Mouse (Mus musculus): ENCODE results near the gene Klhl25.

- TF ChIP-seq CTCF (IDR thresholded peaks at IDR 0.05; ENCODE audit: borderline replicate concordance, extremely low read depth, insufficient read depth, insufficient read length) (no peak), POLR2A (IDR thresholded peaks at IDR 0.05; ENCODE audit: borderline replicate concordance, extremely low read depth, insufficient read depth, insufficient read length, poor library complexity, severe bottlenecking) (no peak)
Observed at GRCm38 (mm10) chr7:75899102-75899501, 51.0 kb downstream of the Klhl25 start.
